Mouse (Mus musculus) cerebellum, adult 2 months (tissue): Measurements from ENCODE around the gene Zdhhc8. TPM values are rescaled to one million over a fixed set of nuclear protein-coding genes. Genes with fewer than 3 reads are reported as not detected.

Experiments
- DNase-seq, 2 experiments: peaks; one replicate each; pipeline ENCODE4 v3.0.0; 2021
- H3K27ac ChIP-seq: fragments of 200-500 bp; 2 replicates; pipeline ENCODE4 v1.5.1; 2012; ENCODE audit warnings: low read length, control low read depth, inconsistent platforms; ENCODE audit not compliant: insufficient read depth
- H3K27me3 ChIP-seq: fragments of 200-500 bp; 2 replicates; pipeline ENCODE4 v1.6.1; 2012; ENCODE audit warnings: inconsistent platforms, mild to moderate bottlenecking, low read length, moderate library complexity; ENCODE audit not compliant: control insufficient read depth, insufficient read depth
- H3K4me1 ChIP-seq: fragments of 200-500 bp; 2 replicates; pipeline ENCODE4 v1.6.1; 2011; ENCODE audit warnings: low read length; ENCODE audit not compliant: control insufficient read depth, insufficient read depth
- H3K4me3 ChIP-seq: fragments of 200-500 bp; replicated peaks from 2 replicates; pipeline ENCODE3; 2011; ENCODE audit warnings: mild to moderate bottlenecking, low read depth, low read length, control low read depth; ENCODE audit not compliant: insufficient read depth
- CTCF ChIP-seq: fragments of 200-500 bp; IDR thresholded peaks from 2 replicates; pipeline ENCODE4 v1.5.1; 2011; ENCODE audit warnings: low read depth, mild to moderate bottlenecking, control low read depth, low read length, moderate library complexity, borderline replicate concordance; ENCODE audit not compliant: insufficient read depth
- POLR2A ChIP-seq: fragments of 200-500 bp; IDR thresholded peaks from 2 replicates; pipeline ENCODE4 v1.6.1; 2011; ENCODE audit warnings: low read length, control low read depth, borderline replicate concordance; ENCODE audit not compliant: insufficient read depth
- WGBS: fragments of 180-500 bp; shearing (Covaris S2); methylation state at CpG from one replicate; pipeline ENCODE4 v1.1.7; 2018; 5-methylcytosine and 5-hydroxymethylcytosine counted together
- polyA plus RNA-seq: library from polyadenylated mRNA; depleted of rRNA; stranded (reverse); fragments of >200 nt; gene quantifications from 2 replicates; pipeline ENCODE4 v1.2.3, GENCODE M21; 2012; rRNA removed

Zdhhc8 gene
- polyA plus RNA-seq, 1 experiment, result 74.0 TPM

- no peak for TF ChIP-seq CTCF
- TF ChIP-seq POLR2A, result no peak
- peaks cover 26% of the 10 kb centered on the region for H3K4me1 ChIP-seq
- H3K4me3 ChIP-seq, result no peak overlapping the region
- no peak for DNase-seq
- WGBS, result 79% methylated on average over 11 of the region's 11 CpGs
- H3K27me3 ChIP-seq, result no peaks in the 10 kb centered on the region
- H3K27ac ChIP-seq, result no peak overlapping the region
Measured at GRCm38 (mm10) chr16:18173788-18174187, 61.1 kb downstream of the Zdhhc8 start.

DNA sequence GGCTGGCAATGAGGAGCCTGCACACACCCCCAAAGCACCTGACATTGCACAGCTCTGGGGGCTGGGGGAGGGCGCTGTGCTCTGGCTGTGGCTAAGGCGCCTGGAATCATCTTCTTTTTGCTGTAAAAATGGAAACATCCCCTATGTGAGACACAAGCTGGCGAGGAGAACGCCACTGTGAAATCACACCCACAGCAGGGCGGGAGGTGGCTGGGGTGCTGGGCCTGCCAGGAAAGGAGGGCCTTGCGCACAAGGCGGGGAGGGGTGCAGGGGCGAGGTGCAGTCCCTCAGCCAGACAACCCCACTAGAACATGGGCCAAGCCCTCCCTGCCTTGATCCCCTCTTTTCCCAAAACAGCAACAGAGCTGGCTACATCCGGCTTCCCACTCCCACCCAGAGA lies 61.7 kb downstream of the Zdhhc8 start:
- Histone ChIP-seq H3K27me3 (no peaks in the 10 kb centered on the region), H3K27ac (no peak overlapping the region), H3K4me3 (no peak overlapping the region), H3K4me1 (peaks cover 26% of the 10 kb centered on the region)
- no peak for TF ChIP-seq POLR2A
- no peak for TF ChIP-seq CTCF
- WGBS, result 79% methylated on average over 9 of the region's 9 CpGs
- DNase-seq, result no peak

DNA sequence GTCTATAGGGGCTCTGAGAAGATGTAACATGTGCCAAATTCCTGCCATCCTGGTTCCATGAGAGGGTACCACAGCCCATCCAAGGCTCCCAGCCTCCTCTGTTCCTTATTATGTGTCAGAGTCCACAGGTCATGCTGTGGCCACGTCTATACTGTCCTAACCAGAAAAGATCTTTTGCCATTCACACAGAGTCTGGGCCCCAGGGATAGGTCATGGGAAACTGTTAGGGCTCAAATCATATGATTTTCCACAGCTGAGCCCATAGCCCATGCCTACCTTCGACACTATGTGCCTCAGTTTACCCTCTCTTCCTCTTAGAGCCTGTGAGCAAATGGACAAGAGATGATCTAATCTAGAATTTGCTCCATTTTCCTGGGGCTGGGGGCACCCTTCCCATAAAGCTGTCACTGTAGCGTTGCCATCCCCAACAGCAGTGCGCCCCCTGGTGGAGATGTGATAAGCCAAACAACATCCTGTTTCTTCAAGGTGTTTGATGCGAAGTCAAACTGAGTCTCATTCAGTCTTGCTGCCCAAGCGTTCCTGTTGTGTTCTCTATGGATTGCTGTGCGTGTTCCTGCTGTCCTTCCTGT lies 62.6 kb downstream of the Zdhhc8 start:
- no peaks in the 10 kb centered on the region for H3K27me3 ChIP-seq
- peak; percentile 80 to 90 for DNase-seq
- H3K27ac ChIP-seq, result no peak overlapping the region
- peaks cover 22% of the 10 kb centered on the region for H3K4me1 ChIP-seq
- 12% methylated on average over 7 of the region's 7 CpGs for WGBS
- H3K4me3 ChIP-seq, result no peak overlapping the region
- TF ChIP-seq POLR2A (no peak), CTCF (peak; percentile 93)

Other genes with a start within 250 kb of the Zdhhc8 start
- gene Dgcr6, start 182.3 kb downstream of the Zdhhc8 start, polyA plus RNA-seq, result 102 and 104 TPM in 2 replicates
- 45.1 and 55.8 TPM in 2 replicates for gene Prodh, start 144.9 kb downstream of the Zdhhc8 start, polyA plus RNA-seq
- 82.9 and 97.4 TPM in 2 replicates for gene Rtn4r, start 107.5 kb downstream of the Zdhhc8 start, polyA plus RNA-seq
- not detected in 2 replicates for gene Ccdc188, start 17.3 kb downstream of the Zdhhc8 start, polyA plus RNA-seq
- 96.0 and 99.5 TPM in 2 replicates for gene Trmt2a, start 13.5 kb upstream of the Zdhhc8 start, polyA plus RNA-seq
- gene Ranbp1, start 13.6 kb upstream of the Zdhhc8 start, polyA plus RNA-seq, result 96.2 and 104 TPM in 2 replicates
- gene Gm49776, start 23.2 kb upstream of the Zdhhc8 start, polyA plus RNA-seq, result 0.47 TPM in 1 of 2 replicates, not detected in the other
- gene Dgcr8, start 54.1 kb upstream of the Zdhhc8 start, polyA plus RNA-seq, result 56.0 and 57.7 TPM in 2 replicates
- 202 and 210 TPM in 2 replicates for gene Tango2, start 113.0 kb upstream of the Zdhhc8 start, polyA plus RNA-seq
- 34.7 and 38.7 TPM in 2 replicates for gene Arvcf, start 113.0 kb upstream of the Zdhhc8 start, polyA plus RNA-seq
- 20.6 and 23.1 TPM in 2 replicates for gene Txnrd2, start 191.2 kb upstream of the Zdhhc8 start, polyA plus RNA-seq
- gene Comt, start 191.7 kb upstream of the Zdhhc8 start, polyA plus RNA-seq, result 145 and 146 TPM in 2 replicates